Mouse (Mus musculus) stomach, embryonic 16.5 days (tissue): ENCODE results near the gene Usp20. TPM values are rescaled to one million over a fixed set of nuclear protein-coding genes. Genes with fewer than 3 reads are reported as not detected.

Experiments
- ATAC-seq: fragments of 200-750 bp; cut with Nextera tagmentation; 2 replicates; pipeline ENCODE4 v1.8.0; 2017; ENCODE audit warnings: moderate number of reproducible peaks, moderate TSS enrichment; ENCODE audit not compliant: insufficient read depth, low FRiP score
- H3K27ac ChIP-seq: fragments of 300-500 bp; sonication (generic); 2 replicates; pipeline ENCODE4 v1.5.1; 2014; ENCODE audit warnings: low read length
- H3K27me3 ChIP-seq: fragments of 300-500 bp; sonication (generic); 2 replicates; pipeline ENCODE4 v1.6.1; 2014; ENCODE audit warnings: low read length, control low read depth, mixed read lengths; ENCODE audit not compliant: control insufficient read depth, insufficient read depth
- H3K36me3 ChIP-seq: fragments of 300-500 bp; sonication (generic); 2 replicates; pipeline ENCODE4 v1.6.1; 2014; ENCODE audit warnings: low read length; ENCODE audit not compliant: control insufficient read depth, insufficient read depth
- H3K4me1 ChIP-seq: fragments of 300-500 bp; sonication (generic); 2 replicates; pipeline ENCODE4 v1.6.1; 2014; ENCODE audit warnings: low read length, control low read depth, mixed read lengths; ENCODE audit not compliant: control insufficient read depth, insufficient read depth
- H3K4me2 ChIP-seq: fragments of 300-500 bp; sonication (generic); 2 replicates; pipeline ENCODE4 v1.6.1; 2014; ENCODE audit warnings: low read depth, low read length, mixed read lengths
- H3K4me3 ChIP-seq: fragments of 300-500 bp; sonication (generic); replicated peaks from 2 replicates; pipeline ENCODE4 v1.5.1; 2014; ENCODE audit warnings: mild to moderate bottlenecking, low read length
- H3K9ac ChIP-seq: fragments of 300-500 bp; sonication (generic); 2 replicates; pipeline ENCODE4 v1.6.1; 2014; ENCODE audit warnings: low read length
- H3K9me3 ChIP-seq: fragments of 300-500 bp; sonication (generic); replicated peaks from 2 replicates; pipeline ENCODE4 v1.6.1; 2016; ENCODE audit warnings: low read length, control low read depth; ENCODE audit not compliant: control insufficient read depth
- WGBS: fragments of 180-500 bp; shearing (Covaris S2); extraction: QIAGEN DNeasy Blood & Tissue Kit; methylation state at CpG from one replicate; pipeline ENCODE4 v1.1.7; 2014; 5-methylcytosine and 5-hydroxymethylcytosine counted together
- polyA plus RNA-seq: library from polyadenylated mRNA; unstranded; fragments of >200 nt; fragmentation: Nextera tagmentation; extraction: Ambion mirVana; gene quantifications from 2 replicates; pipeline ENCODE4 v1.2.1, GENCODE M21; 2015

Gene Usp20
- polyA plus RNA-seq, 1 experiment from 2014 or later = 22.0 TPM

GRCm38 (mm10) chr2:31043856-31044255 is 61.8 kb downstream of the Usp20 start:
- Histone ChIP-seq H3K9ac (no peak overlapping the region), H3K9me3 (no peaks in the 10 kb centered on the region; the same call in 1 of the 2 replicates), H3K4me1 (peaks cover 4% of the 10 kb centered on the region), H3K36me3 (peaks cover 6% of the 10 kb centered on the region; the same call in 1 of the 2 replicates), H3K4me2 (no peak overlapping the region), H3K27me3 (no peaks in the 10 kb centered on the region), H3K4me3 (no peak overlapping the region), H3K27ac (no peak overlapping the region; the same call in 1 of the 2 replicates)
- WGBS = 96% methylated on average over 1 of the region's 1 CpGs
- ATAC-seq = no peak

GRCm38 (mm10) chr2:31048037-31048436 is 66.0 kb downstream of the Usp20 start:
- Histone ChIP-seq H3K27ac (no peak overlapping the region), H3K4me3 (no peak overlapping the region), H3K27me3 (no peaks in the 10 kb centered on the region), H3K36me3 (no peaks in the 10 kb centered on the region), H3K9me3 (no peaks in the 10 kb centered on the region), H3K4me2 (no peak overlapping the region), H3K9ac (no peak overlapping the region), H3K4me1 (no peaks in the 10 kb centered on the region)
- no peak for ATAC-seq
- WGBS = 87% methylated on average over 6 of the region's 6 CpGs

GRCm38 (mm10) chr2:31052441-31052840 is 70.4 kb downstream of the Usp20 start:
- WGBS = 88% methylated on average over 10 of the region's 10 CpGs
- H3K27ac ChIP-seq = no peak overlapping the region
- no peak for ATAC-seq
- H3K4me1 ChIP-seq = no peaks in the 10 kb centered on the region
- H3K9me3 ChIP-seq = peaks cover 4% of the 10 kb centered on the region; the same call in 1 of the 2 replicates
- no peak overlapping the region for H3K4me2 ChIP-seq
- H3K36me3 ChIP-seq = peaks cover 28% of the 10 kb centered on the region
- no peaks in the 10 kb centered on the region for H3K27me3 ChIP-seq
- no peak overlapping the region for H3K9ac ChIP-seq
- H3K4me3 ChIP-seq = no peak overlapping the region

- H3K9me3 ChIP-seq = peaks cover 4% of the 10 kb centered on the region; the same call in 1 of the 2 replicates
- H3K4me3 ChIP-seq = no peak overlapping the region
- H3K36me3 ChIP-seq = peaks cover 33% of the 10 kb centered on the region
- no peak overlapping the region for H3K4me2 ChIP-seq
- H3K4me1 ChIP-seq = no peaks in the 10 kb centered on the region
- ATAC-seq = no peak
- WGBS = 92% methylated on average over 13 of the region's 13 CpGs
- no peak overlapping the region for H3K9ac ChIP-seq
- no peak overlapping the region for H3K27ac ChIP-seq
- H3K27me3 ChIP-seq = no peaks in the 10 kb centered on the region
Observed at GRCm38 (mm10) chr2:31053426-31053825, 71.3 kb downstream of the Usp20 start.

DNA sequence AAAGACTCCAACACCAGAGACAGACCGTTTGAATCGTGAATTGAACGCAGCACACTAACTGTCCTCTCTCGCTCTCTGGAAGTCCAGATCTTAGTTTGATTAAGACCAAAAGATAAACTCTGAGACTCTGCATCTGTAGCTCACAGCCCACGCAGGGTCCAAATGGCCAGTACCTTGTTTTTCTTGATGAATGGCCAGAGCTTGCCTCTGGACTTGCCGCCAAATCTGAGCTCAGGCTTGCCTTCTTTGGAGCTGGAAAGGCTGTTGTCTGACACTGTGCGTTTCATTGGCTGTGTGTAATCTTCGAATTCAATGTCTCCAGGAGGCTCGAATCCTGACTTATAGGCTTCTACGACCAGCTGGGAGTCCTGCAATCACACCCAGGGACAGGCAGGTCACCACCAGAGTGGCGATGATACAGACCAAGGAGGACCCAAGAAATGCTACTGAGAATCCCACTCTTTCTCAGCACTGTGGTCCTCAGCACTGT is 71.8 kb downstream of the Usp20 start:
- Histone ChIP-seq H3K4me2 (no peak overlapping the region), H3K4me3 (no peak overlapping the region), H3K27me3 (no peaks in the 10 kb centered on the region), H3K9me3 (peaks cover 4% of the 10 kb centered on the region; the same call in 1 of the 2 replicates), H3K4me1 (no peaks in the 10 kb centered on the region), H3K9ac (no peak overlapping the region), H3K36me3 (peaks cover 33% of the 10 kb centered on the region), H3K27ac (no peak overlapping the region)
- 93% methylated on average over 11 of the region's 11 CpGs for WGBS
- ATAC-seq = no peak

DNA sequence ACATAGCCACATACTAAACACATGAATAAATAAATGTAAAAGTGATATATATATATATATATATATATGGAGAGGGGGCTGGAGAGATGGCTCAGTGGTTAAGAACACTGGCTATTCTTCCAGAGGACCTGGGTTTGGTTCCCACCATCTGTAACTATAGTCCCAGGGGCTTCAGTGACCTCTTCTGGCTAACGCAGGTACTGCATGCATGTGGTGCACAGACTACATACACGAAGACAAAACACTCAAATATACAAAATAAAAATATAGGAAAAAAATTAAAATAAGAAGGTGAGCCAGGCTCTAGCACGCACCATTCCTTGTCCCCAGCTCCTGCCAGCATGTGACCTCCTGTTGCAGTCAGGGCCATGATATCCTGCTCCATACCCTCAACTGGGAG is 74.0 kb downstream of the Usp20 start:
- H3K4me1 ChIP-seq = no peaks in the 10 kb centered on the region
- H3K27ac ChIP-seq = no peak overlapping the region
- no peak overlapping the region for H3K9ac ChIP-seq
- peaks cover 4% of the 10 kb centered on the region; the same call in 1 of the 2 replicates for H3K9me3 ChIP-seq
- no peak overlapping the region for H3K4me2 ChIP-seq
- WGBS = 97% methylated on average over 3 of the region's 3 CpGs
- ATAC-seq = no peak
- no peaks in the 10 kb centered on the region for H3K27me3 ChIP-seq
- H3K36me3 ChIP-seq = peaks cover 33% of the 10 kb centered on the region
- no peak overlapping the region for H3K4me3 ChIP-seq

GRCm38 (mm10) chr2:31057549-31058177 is 75.6 kb downstream of the Usp20 start:
- Histone ChIP-seq H3K4me2 (no peak overlapping the region), H3K4me1 (no peaks in the 10 kb centered on the region), H3K36me3 (peaks cover 33% of the 10 kb centered on the region), H3K27me3 (no peaks in the 10 kb centered on the region), H3K4me3 (no peak overlapping the region), H3K9ac (no peak overlapping the region), H3K9me3 (peaks cover 4% of the 10 kb centered on the region; the same call in 1 of the 2 replicates), H3K27ac (no peak overlapping the region)
- 73% methylated on average over 6 of the region's 6 CpGs for WGBS
- no peak for ATAC-seq

- Histone ChIP-seq H3K9me3 (peaks cover 4% of the 10 kb centered on the region; the same call in 1 of the 2 replicates), H3K9ac (no peak overlapping the region), H3K27me3 (no peaks in the 10 kb centered on the region), H3K4me3 (no peak overlapping the region), H3K4me1 (no peaks in the 10 kb centered on the region), H3K4me2 (no peak overlapping the region), H3K36me3 (peaks cover 29% of the 10 kb centered on the region), H3K27ac (no peak overlapping the region)
- 79% methylated on average over 4 of the region's 4 CpGs for WGBS
- no peak for ATAC-seq
Observed at GRCm38 (mm10) chr2:31058443-31058842, 76.4 kb downstream of the Usp20 start.

DNA sequence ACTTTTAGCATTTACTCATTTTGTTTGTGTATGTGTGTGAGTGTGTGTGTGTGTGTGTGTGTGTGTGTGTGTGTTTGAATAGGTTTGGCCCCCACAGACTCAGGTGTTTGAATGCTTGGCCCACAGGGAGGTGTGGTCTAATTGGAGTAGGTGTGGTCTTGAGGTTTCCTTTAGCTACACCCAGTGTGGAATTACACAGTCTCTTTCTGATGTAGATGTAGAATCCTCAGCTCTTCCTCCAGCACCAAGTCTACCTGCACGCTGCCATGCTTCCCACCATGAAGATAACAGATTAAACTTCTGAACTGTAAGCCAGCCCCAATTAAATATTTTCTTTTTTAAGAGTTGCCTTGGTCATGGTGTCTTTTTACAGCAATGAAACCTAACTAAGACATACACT is 78.2 kb downstream of the Usp20 start:
- Histone ChIP-seq H3K27ac (no peak overlapping the region), H3K9ac (no peak overlapping the region), H3K36me3 (peaks cover 23% of the 10 kb centered on the region), H3K4me2 (no peak overlapping the region), H3K4me3 (no peak overlapping the region), H3K4me1 (no peaks in the 10 kb centered on the region), H3K27me3 (no peaks in the 10 kb centered on the region), H3K9me3 (peaks cover 4% of the 10 kb centered on the region; the same call in 1 of the 2 replicates)
- no peak for ATAC-seq
- 100% methylated on average over 1 of the region's 1 CpGs for WGBS
